Mouse (Mus musculus): ENCODE measurements around the gene Olfr484.
"Not testable (repeated sequence)": the region's sequence is repeated elsewhere in the genome, so short reads cannot be mapped to it uniquely, and the experiment has no call there.

The Olfr484 gene

GRCm38 (mm10) chr7:108127349-108127748, at the start of gene Olfr484:
Gene Olfr484, minus strand, starts transcription at chr7:108127449.
- DNase-seq, result no peak

GRCm38 (mm10) chr7:108172642-108173041, 45.4 kb upstream of the Olfr484 start, which contains the start of gene Olfr486:
Gene Olfr486, minus strand, starts transcription at chr7:108172742.
- DNase-seq, result not testable (repeated sequence)

GRCm38 (mm10) chr7:108159771-108160170, 32.5 kb upstream of the Olfr484 start, which contains the start of gene Olfr485:
Gene Olfr485, minus strand, starts transcription at chr7:108159871.
- DNase-seq, result no peak

- DNase-seq, result no peak
Measured at GRCm38 (mm10) chr7:108121416-108121815, 5.8 kb downstream of the Olfr484 start.

- DNase-seq, result no peak
Measured at GRCm38 (mm10) chr7:108120681-108121080, 6.6 kb downstream of the Olfr484 start.

- no peak for DNase-seq
Measured at GRCm38 (mm10) chr7:108100549-108100948, 26.7 kb downstream of the Olfr484 start, which contains the start of gene Olfr483. Gene Olfr483, plus strand, starts transcription at chr7:108100849.

- no peak for DNase-seq
Measured at GRCm38 (mm10) chr7:108097486-108097885, 29.8 kb downstream of the Olfr484 start, which contains the start of gene Olfr482. Gene Olfr482, minus strand, starts transcription at chr7:108097586.

GRCm38 (mm10) chr7:108079555-108079954, 47.7 kb downstream of the Olfr484 start, which contains the start of gene Olfr481:
Gene Olfr481, plus strand, starts transcription at chr7:108079855.
- DNase-seq, result no peak

Data from B cell, adult 2 months (primary cell).